Mouse (Mus musculus) forelimb bud, embryonic 11.5 days (tissue): ENCODE data around the gene Grid2.

Experiments
- DNase-seq: peaks from one replicate; pipeline ENCODE4 v3.0.0-alpha.2; 2012; ENCODE audit warnings: low read depth, low spot score

The Grid2 gene

DNA sequence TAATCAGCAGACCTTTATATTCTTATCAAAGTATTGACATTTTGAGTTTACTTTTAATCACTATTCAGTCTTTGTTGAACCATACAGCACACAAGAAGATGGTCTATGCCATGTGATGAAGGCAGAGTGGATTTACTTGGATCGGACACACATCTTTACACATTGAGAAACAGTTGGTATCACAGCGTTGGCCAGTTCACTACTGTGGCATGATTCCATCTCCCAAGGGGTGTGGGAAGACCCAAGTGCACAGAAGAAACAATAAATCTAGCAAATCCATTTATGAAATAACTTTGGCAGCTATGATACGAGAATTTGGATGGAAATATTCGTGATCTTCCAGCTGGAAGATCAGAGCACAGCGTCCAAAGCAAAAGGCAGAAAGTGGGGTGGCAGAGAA lies 792.3 kb downstream of the Grid2 start:
- DNase-seq = no peak

GRCm38 (mm10) chr6:64063858-64064257 lies 808.2 kb downstream of the Grid2 start:
- DNase-seq = no peak

DNA sequence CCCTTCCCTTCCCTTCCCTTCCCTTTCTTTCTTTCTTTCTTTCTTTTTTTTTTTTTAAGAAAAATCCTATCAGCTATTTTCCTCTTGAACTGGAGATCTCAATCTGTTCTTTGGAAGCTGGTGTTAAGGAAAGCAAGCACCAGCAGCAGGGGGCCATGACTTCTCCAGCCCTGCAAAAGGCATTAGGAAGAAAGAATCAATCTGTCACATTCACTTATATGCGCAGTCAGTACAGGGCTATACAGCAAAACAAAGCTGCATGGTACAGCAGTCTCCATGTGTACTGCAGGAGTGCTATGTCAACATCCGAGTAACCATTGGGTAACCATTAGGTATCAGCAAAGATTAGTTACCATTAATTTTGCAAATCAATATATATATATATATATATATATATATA lies 809.0 kb downstream of the Grid2 start:
- DNase-seq = no peak

- DNase-seq = no peak
Observed at GRCm38 (mm10) chr6:64073406-64073805, 817.7 kb downstream of the Grid2 start.

DNA sequence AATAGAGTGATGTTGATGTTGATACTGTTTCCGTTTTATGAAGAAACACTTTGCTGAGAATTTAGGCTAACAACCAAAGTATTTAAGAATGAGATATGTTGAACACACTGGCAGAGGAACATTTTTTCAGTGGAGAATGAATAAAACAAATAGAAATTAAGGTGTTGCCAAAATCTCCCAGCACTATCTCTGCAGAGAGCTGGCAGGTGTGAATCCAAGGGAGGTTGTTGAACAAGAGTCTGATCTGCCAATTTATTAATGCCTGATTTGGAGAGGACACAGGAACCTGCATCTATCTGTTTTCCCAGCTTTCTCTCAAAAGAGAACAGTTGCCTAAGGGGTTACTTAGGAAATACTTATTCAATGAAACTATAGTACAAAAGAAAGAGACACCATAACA lies 822.2 kb downstream of the Grid2 start:
- DNase-seq = no peak

DNA sequence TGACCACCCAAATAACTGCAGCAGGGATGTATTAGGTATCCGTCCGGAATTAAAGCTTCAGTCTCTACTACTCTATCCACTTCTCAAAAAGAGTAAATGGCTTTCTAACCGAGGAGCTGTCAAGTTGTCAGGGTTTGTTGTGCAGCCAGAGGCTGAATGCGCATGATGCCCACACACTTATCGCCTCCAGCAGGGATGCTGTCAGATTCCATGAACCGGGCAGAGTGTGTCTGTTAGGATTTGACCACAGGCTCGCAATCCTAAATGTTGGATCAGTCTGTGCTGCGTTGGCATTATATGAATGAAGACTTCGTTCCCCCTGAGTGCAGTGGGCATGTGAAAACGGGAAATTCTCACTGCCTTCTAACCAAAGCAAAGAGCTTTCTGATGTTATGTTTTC lies 843.0 kb downstream of the Grid2 start:
- no peak for DNase-seq

DNA sequence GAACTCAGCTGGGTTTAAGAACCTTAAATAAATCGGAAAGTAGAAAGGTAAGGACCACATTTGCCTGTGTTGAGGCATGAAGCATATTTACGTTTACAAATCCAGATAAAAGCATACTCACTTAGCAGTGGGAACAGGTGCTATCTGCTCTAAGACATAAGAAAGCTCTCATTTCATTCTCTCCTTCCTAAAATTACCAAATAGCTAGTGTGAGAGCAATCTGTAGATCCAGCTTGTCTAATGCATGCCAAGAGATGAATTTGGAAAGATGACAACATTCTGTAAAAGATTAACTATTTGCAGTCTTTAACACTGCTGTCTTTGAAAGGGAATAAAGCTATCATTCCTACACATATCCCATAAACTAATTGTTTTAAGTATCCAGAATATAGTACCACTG lies 858.9 kb downstream of the Grid2 start:
- DNase-seq = no peak

- DNase-seq = no peak
Observed at GRCm38 (mm10) chr6:64136275-64136674, 880.6 kb downstream of the Grid2 start.

- no peak for DNase-seq
Observed at GRCm38 (mm10) chr6:64148613-64149012, 892.9 kb downstream of the Grid2 start.

- DNase-seq = no peak
Observed at GRCm38 (mm10) chr6:64174995-64175612, 919.4 kb downstream of the Grid2 start.

DNA sequence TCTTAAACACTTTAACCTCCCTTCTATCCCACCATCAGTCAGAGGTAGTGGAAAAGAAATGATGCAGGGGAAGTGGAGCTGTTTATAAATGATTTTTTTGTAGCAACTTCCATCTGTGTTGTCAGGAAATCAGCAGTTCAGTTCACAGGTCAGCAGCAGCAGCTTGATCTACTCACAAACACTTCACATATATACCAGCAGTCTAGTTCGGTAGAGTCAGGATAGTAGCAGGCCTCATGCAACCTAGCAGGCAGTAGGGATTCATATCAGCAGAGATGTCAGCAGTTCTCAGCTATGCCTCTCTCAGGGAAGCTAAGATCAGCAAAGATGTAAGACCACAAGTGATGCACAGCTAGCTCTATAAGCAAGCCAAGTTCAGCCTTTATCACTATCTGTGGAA lies 938.0 kb downstream of the Grid2 start:
- DNase-seq = no peak

DNA sequence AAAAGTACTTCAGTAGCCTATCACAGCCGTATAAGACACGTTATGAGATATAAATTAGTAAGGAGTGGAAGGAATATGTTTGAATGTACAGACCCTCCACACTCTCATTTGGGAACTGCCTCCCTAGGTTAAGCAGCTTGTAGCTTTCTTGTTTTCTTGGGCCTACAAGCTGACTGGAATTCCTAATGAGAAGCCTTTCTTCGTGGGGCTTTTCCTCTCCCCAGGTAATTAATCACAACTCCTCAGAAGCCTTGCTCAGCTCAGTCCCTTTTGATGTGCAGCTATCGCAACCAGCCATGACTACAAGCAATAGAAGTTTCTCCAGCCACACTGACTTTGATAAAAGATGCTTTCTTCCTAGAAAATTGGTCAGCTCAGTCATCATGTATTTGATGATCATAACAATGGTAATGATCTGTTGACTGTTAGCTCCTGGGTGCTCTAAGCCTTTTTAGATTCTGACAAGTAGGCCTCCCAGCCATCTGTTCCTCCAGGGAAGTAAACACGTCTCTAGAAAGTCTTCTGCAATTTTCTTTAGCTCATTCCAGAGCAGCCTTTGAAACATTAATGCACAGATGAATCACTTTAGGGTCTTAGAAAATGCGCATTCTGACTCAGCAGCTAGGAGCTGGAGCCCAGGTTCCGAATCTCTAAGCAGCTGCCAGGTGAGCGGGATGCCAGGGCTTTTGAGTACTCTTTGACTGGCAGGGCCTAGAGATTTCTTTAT lies 946.9 kb downstream of the Grid2 start:
- peak; percentile 23 for DNase-seq

GRCm38 (mm10) chr6:64236351-64236750 lies 980.7 kb downstream of the Grid2 start:
- DNase-seq = no peak

- no peak for DNase-seq
Observed at GRCm38 (mm10) chr6:64240526-64240925, 984.9 kb downstream of the Grid2 start.

GRCm38 (mm10) chr6:64245951-64246350 lies 990.3 kb downstream of the Grid2 start:
- DNase-seq = no peak

DNA sequence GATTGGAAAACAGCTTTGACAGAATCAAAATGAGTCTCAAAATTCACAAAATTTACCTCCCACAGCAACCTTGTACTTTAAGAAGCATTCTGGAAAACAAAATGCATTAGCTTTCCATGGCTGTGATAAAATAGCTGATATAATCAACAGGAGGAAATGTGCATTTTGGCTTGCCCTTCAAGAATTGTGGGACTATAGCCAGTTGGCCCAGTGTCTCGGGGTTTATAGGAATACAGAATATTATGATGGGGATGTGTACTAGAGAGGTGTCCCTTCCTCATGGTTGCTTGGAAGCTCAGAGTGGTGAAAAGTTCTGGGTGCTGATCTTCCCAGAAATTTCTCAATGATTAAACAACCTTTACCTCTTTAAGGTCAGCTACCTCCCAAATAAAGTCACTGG lies 995.4 kb downstream of the Grid2 start:
- no peak for DNase-seq

GRCm38 (mm10) chr6:64263517-64263916 lies 1007.8 kb downstream of the Grid2 start:
- no peak for DNase-seq

- no peak for DNase-seq
Observed at GRCm38 (mm10) chr6:64264224-64264623, 1008.5 kb downstream of the Grid2 start.

DNA sequence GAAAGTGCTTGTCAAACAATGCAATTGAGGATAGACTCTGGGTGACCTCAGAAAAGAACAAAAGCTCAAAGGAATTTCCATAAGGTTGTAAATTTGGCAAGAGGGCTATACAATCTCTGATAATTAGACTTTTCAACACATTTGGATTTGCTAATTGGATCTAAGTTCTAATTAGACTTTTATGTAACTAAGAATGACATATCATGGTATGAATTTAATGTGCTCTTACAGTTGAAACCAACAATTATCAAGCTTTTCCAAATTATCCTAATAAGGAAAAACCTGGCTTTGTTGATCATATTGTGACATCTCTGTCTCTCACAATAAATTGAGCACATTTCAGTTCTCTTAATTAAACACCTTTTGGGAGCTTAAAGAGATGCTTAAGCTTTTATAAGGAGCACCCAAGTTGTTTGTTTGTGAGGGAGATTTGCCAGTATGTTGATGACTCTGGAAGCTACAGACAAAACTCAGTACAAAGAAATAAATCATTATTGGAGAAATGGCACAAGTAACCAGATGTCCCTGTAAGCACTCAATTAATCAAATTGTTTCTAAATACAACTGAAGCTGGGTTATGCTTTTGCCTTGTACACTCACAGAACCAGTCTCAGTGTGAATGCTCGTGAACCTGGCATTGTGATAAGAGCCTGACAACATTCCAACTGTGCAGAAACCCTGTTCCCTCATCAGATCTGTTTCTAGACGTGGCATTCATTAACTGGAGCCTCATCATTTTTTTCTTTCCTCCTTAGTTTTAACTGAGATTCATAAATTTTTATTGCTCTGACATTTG lies 1018.8 kb downstream of the Grid2 start:
- DNase-seq = no peak

DNA sequence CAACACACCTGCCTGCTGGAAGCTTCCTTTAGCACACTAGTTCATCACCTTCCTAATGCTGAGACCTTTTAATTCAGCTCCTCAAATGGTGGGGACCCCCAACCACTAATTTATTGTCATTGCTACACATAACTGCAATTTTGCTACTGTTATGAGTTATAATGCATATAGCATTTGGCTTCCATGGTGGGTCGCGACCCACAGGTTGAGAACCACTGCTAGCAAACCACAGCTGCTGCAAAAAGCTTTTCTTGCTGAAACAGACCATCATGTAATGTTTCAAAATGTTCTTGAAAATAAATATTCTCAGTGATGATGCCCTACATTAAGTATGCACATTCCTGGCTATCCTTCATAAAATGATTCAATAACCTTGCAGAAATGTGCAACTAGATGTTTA lies 1024.3 kb downstream of the Grid2 start:
- DNase-seq = no peak

GRCm38 (mm10) chr6:64293761-64294160 lies 1038.1 kb downstream of the Grid2 start:
- no peak for DNase-seq

DNA sequence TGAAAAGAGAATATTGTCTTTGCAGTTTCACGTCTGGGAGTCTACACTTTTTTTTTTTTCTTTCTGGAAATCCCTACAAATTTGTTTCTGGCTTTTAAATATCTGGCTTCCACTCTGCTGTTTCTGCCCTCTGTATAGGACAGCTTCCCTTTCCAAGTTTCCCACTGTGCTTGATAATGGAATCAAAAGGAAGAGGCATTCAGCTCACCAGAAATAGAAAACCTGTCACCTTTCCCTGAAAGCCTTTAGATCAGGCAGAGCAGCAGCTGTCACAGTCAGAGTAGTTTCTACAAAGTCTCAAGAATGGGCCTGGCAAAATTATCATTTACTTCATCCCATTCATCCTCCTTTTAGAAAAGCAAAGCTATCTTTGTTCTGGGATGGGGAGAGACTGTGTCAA lies 1042.0 kb downstream of the Grid2 start:
- no peak for DNase-seq
